Mouse (Mus musculus): ENCODE measurements around the gene 1110032A03Rik. TPM values are rescaled to one million over a fixed set of nuclear protein-coding genes. Genes with fewer than 3 reads are reported as not detected.
A peak's percentile ranks its signal among the peaks of the same experiment; 100 is the strongest.

1110032A03Rik gene
- total RNA-seq (2021) = 10 to 100 TPM; 13.7 to 18.9 TPM
- long read RNA-seq, experiment 1, transcript 1110032A03Rik-201 (4 exons, 2,082 nt) = major isoform, 9 of 9 reads
- long read RNA-seq, experiment 1, partial matches to known transcripts = 0 of 9 reads
- long read RNA-seq, experiment 1, other reads (novel, unspliced or antisense) = 0 of 9 reads
- long read RNA-seq, experiment 2, partial matches to known transcripts = 2 of 8 reads
- long read RNA-seq, experiment 2, other reads (novel, unspliced or antisense) = 2 of 8 reads

- DNase-seq (ENCODE audit: low spot score) = peak; percentile 89
Measured at GRCm38 (mm10) chr9:50774991-50775612, at the start of gene 1110032A03Rik, which contains the start of gene Alg9. 1110032A03Rik (minus strand) TSS chr9:50775520. Alg9 (plus strand) TSS chr9:50775019.

GRCm38 (mm10) chr9:50823779-50824453, 48.6 kb upstream of the 1110032A03Rik start:
- no peak for DNase-seq (ENCODE audit: low spot score)

- DNase-seq (ENCODE audit: low spot score) = no peak
Measured at GRCm38 (mm10) chr9:50822216-50822615, 46.9 kb upstream of the 1110032A03Rik start.

- no peak for DNase-seq (ENCODE audit: low spot score)
Measured at GRCm38 (mm10) chr9:50821651-50822050, 46.3 kb upstream of the 1110032A03Rik start.

GRCm38 (mm10) chr9:50819716-50820115, 44.4 kb upstream of the 1110032A03Rik start:
- no peak for DNase-seq (ENCODE audit: low spot score)

GRCm38 (mm10) chr9:50818050-50818449, 42.7 kb upstream of the 1110032A03Rik start:
- no peak for DNase-seq (ENCODE audit: low spot score)

- no peak for DNase-seq (ENCODE audit: low spot score)
Measured at GRCm38 (mm10) chr9:50816512-50816911, 41.2 kb upstream of the 1110032A03Rik start.

- DNase-seq (ENCODE audit: low spot score) = no peak
Measured at GRCm38 (mm10) chr9:50815666-50816065, 40.3 kb upstream of the 1110032A03Rik start.

- DNase-seq (ENCODE audit: low spot score) = no peak
Measured at GRCm38 (mm10) chr9:50813796-50814195, 38.5 kb upstream of the 1110032A03Rik start.

GRCm38 (mm10) chr9:50811746-50812145, 36.4 kb upstream of the 1110032A03Rik start:
- no peak for DNase-seq (ENCODE audit: low spot score)

GRCm38 (mm10) chr9:50811187-50811586, 35.9 kb upstream of the 1110032A03Rik start:
- DNase-seq (ENCODE audit: low spot score) = no peak

- DNase-seq (ENCODE audit: low spot score) = peak; percentile 67
Measured at GRCm38 (mm10) chr9:50809146-50809545, 33.8 kb upstream of the 1110032A03Rik start.

GRCm38 (mm10) chr9:50808471-50808870, 33.2 kb upstream of the 1110032A03Rik start:
- no peak for DNase-seq (ENCODE audit: low spot score)

- DNase-seq (ENCODE audit: low spot score) = no peak
Measured at GRCm38 (mm10) chr9:50803055-50803671, 27.8 kb upstream of the 1110032A03Rik start.

GRCm38 (mm10) chr9:50800985-50801384, 25.7 kb upstream of the 1110032A03Rik start:
- DNase-seq (ENCODE audit: low spot score) = peak; percentile 67

- DNase-seq (ENCODE audit: low spot score) = no peak
Measured at GRCm38 (mm10) chr9:50798368-50798767, 23.0 kb upstream of the 1110032A03Rik start.

- DNase-seq (ENCODE audit: low spot score) = no peak
Measured at GRCm38 (mm10) chr9:50797641-50798040, 22.3 kb upstream of the 1110032A03Rik start.

- DNase-seq (ENCODE audit: low spot score) = no peak
Measured at GRCm38 (mm10) chr9:50796776-50797175, 21.5 kb upstream of the 1110032A03Rik start.

- no peak for DNase-seq (ENCODE audit: low spot score)
Measured at GRCm38 (mm10) chr9:50795266-50795665, 19.9 kb upstream of the 1110032A03Rik start.

GRCm38 (mm10) chr9:50782155-50782554, 6.8 kb upstream of the 1110032A03Rik start:
- no peak for DNase-seq (ENCODE audit: low spot score)

- DNase-seq (ENCODE audit: low spot score) = no peak
Measured at GRCm38 (mm10) chr9:50776162-50776760, 941 bp upstream of the 1110032A03Rik start.

Data from gastrocnemius, adult 18-20 months (tissue).